Comparison of ENCODE assay signal across 9 mouse cellular contexts in genomic region chr2:77061871-77062270, GRCm38 (mm10).
DNase-seq lines count a peak whose midpoint lies in the region; ATAC-seq and TF ChIP-seq lines count a peak whose summit lies in the region.
"Had no signal": no experiment of that assay in that cellular context is flagged by ENCODE, and none has a peak within 500 bp of the region (broad histone marks: within the 10 kb centered on the region; RNA-seq: fewer than 3 reads in every experiment).

No protein-coding gene starts in this region.

- H3K9ac ChIP-seq in neural tube, embryonic 11.5 days (ENCODE audit: low read length), result no peak overlapping the region

- H3K27me3 ChIP-seq in neural tube, embryonic 11.5 days (ENCODE audit: control insufficient read depth, insufficient read depth, low read length), result no peaks in the 10 kb centered on the region
- no peaks in the 10 kb centered on the region for H3K27me3 ChIP-seq in cerebellum, adult 2 months (ENCODE audit: control insufficient read depth, insufficient read depth, low read length)

- no peak overlapping the region for H3K4me3 ChIP-seq in neural tube, embryonic 11.5 days (ENCODE audit: low read depth, low read length)
- H3K4me3 ChIP-seq in cerebellum, adult 2 months (replicated peaks; ENCODE audit: insufficient read depth, low read depth, low read length), result no peak overlapping the region
- H3K4me3 ChIP-seq: myocyte had no signal

- WGBS in neural tube, embryonic 11.5 days, result 56% methylated on average over 3 of the region's 3 CpGs
- WGBS in cerebellum, adult 2 months, result 24% methylated on average over 3 of the region's 3 CpGs

- no peak for TF ChIP-seq POLR2A in cerebellum, adult 2 months (IDR thresholded peaks at IDR 0.05; ENCODE audit: borderline replicate concordance, insufficient read depth, low read length)

- DNase-seq in frontal cortex, adult 2 months (ENCODE audit: extremely low spot score in 1 of 2, low spot score in 1 of 2), result peak; percentile 26 to 85
- DNase-seq in frontal cortex, postnatal 14 days (ENCODE audit: low spot score in 2 of 2), result no peak
- peak; percentile 27 for DNase-seq in neural tube, embryonic 11.5 days (ENCODE audit: low spot score)
- DNase-seq in neural tube, embryonic 10.5 days (ENCODE audit: extremely low spot score, low spot score), result no peak
- DNase-seq in cerebellum, adult 2 months, result peak in 1 of 2 experiments; percentile 48
- peak; percentile 22 to 52 for DNase-seq in layer of hippocampus, postnatal 10 days (ENCODE audit: low spot score in 2 of 2)
- peak; percentile 25 to 54 for DNase-seq in right cerebral cortex, adult 2 months (ENCODE audit: low spot score in 2 of 2)
- DNase-seq in ovary, postnatal 36 days (ENCODE audit: low spot score), result no peak

- no peak overlapping the region for H3K4me2 ChIP-seq in neural tube, embryonic 11.5 days (ENCODE audit: low read depth)

- H3K4me1 ChIP-seq in neural tube, embryonic 11.5 days (ENCODE audit: control insufficient read depth, insufficient read depth, low read length), result peaks cover 10% of the 10 kb centered on the region; the same call in 1 of the 2 replicates
- H3K4me1 ChIP-seq in cerebellum, adult 2 months (ENCODE audit: control insufficient read depth, insufficient read depth, low read length), result no peaks in the 10 kb centered on the region

- H3K9me3 ChIP-seq in neural tube, embryonic 11.5 days (ENCODE audit: control insufficient read depth, low read length), result no peaks in the 10 kb centered on the region

- TF ChIP-seq CTCF in cerebellum, adult 2 months (IDR thresholded peaks at IDR 0.05; ENCODE audit: borderline replicate concordance, insufficient read depth, low read depth, low read length), result peak; percentile 43; the same call in 1 of the 2 replicates

- no peak overlapping the region for H3K27ac ChIP-seq in neural tube, embryonic 11.5 days (ENCODE audit: low read depth, low read length)
- no peak overlapping the region for H3K27ac ChIP-seq in cerebellum, adult 2 months (ENCODE audit: insufficient read depth, low read length)

- no peaks in the 10 kb centered on the region for H3K36me3 ChIP-seq in neural tube, embryonic 11.5 days (ENCODE audit: control insufficient read depth, insufficient read depth, low read length)

- no peak for ATAC-seq in neural tube, embryonic 11.5 days (ENCODE audit: insufficient read depth, low FRiP score, low TSS enrichment)

Comparison
In these comparisons a context has a peak if more than half of its experiments do, and no peak if none do; other contexts are left out.
1. DNase-seq: peak in frontal cortex, adult 2 months (2 of 2), neural tube, embryonic 11.5 days (single experiment), layer of hippocampus, postnatal 10 days (2 of 2) and right cerebral cortex, adult 2 months (2 of 2); none in frontal cortex, postnatal 14 days (0 of 2), neural tube, embryonic 10.5 days (single experiment) and ovary, postnatal 36 days (single experiment).